Mouse (Mus musculus): ENCODE measurements around the gene Eif4e3. TPM values are rescaled to one million over a fixed set of nuclear protein-coding genes. Genes with fewer than 3 reads are reported as not detected.

Eif4e3 gene
- 15.9 TPM for polyA plus RNA-seq (2014; fragmentation: Illumina TruSeq; extraction: RNeasy Lipid Tissue Mini Kit (QIAGEN cat#74804); ENCODE audit: low read depth, low replicate concordance)

DNA sequence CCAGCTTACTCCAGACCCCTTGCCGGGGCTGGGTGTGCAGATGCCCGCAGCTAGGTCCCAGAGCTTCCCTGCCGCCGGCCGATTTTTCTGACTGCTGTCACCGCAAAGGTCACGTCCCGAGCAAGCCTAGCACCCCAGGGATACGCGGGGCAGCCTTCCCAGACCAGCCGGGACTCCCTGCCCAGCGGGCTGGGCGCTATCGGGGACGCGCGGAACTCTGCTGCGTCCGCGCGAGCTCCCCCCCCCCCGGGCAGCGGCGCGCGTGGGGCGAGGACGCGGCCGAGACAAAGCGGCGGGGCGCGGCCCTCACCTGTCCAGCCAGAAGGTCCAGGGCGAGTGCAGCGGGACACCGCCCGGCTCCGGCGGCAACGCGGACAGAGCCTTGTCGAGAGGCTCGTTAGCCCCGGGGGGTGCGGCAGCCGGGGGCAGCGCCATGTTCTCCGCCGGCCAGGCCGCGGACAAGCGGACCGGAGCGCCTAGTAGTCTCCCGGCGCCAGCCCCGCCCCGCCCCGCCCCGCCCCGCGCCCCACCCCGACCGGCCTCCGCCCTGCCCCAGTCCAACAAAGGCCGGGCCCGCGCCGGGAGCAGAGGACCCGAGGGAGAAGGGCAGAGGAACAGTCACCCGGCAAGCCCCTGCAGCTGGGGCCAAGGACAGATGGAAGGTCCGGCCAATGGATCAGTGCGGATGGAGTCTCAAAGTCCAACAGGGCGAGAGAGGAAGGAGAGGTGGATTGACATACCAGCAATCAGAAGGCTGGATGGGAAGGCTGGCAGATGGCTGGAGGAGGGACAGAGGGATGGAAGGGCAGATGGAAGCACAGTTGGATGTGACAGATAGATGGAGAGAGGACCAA is at the start of gene Eif4e3, which contains the start of gene Gm20696:
Eif4e3 (minus strand) TSS at position 454 of the 854 bp plus-strand sequence.
Gm20696 (minus strand) TSS at position 480 of the 854 bp plus-strand sequence.

DNA sequence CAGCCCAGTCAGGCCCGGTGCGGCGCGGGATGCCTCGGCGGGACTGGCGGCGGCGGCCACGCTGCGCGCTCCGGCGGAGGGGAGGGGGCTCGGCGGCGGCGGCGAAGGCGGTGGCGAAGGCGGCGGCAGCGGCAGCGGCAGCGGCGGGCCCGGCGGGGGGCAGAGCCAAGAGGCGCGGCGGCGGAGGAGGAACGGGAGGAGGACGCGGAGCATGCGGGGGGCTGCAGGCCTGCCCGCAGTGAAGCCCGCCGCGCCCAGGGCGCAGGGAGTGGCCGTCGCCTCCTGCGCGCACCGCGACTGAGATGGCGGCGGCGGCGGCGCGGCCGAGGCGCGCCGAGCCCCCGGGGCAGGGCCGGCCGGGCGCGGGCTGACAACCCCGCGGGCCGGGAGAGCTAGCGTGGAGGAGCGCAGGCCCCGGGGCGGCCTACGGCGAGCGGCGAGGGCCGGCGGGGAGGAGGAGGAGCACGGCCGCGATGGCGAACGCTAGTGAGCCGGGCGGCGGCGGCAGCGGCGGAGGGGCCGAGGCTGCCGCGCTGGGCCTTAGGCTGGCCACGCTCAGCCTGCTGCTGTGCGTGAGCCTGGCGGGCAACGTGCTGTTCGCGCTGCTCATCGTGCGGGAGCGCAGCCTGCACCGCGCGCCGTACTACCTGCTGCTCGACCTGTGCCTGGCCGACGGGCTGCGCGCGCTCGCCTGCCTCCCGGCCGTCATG is 25.8 kb upstream of the Eif4e3 start, which contains the start of gene Gpr27:
Gpr27 (plus strand) TSS at position 474 of the 710 bp plus-strand sequence.

Other genes with a start within 250 kb of the Eif4e3 start
- gene Foxp1, start 144.1 kb downstream of the Eif4e3 start, polyA plus RNA-seq (2014; fragmentation: Illumina TruSeq; extraction: RNeasy Lipid Tissue Mini Kit (QIAGEN cat#74804); ENCODE audit: low read depth, low replicate concordance), result 102 TPM
- 0.32 TPM for gene Gm20696, start within 50 bp of the Eif4e3 start, polyA plus RNA-seq (2014; fragmentation: Illumina TruSeq; extraction: RNeasy Lipid Tissue Mini Kit (QIAGEN cat#74804); ENCODE audit: low read depth, low replicate concordance)
- 4.3 TPM for gene Gpr27, start 25.9 kb upstream of the Eif4e3 start, polyA plus RNA-seq (2014; fragmentation: Illumina TruSeq; extraction: RNeasy Lipid Tissue Mini Kit (QIAGEN cat#74804); ENCODE audit: low read depth, low replicate concordance)
- not detected for gene Prok2, start 59.6 kb upstream of the Eif4e3 start, polyA plus RNA-seq (2014; fragmentation: Illumina TruSeq; extraction: RNeasy Lipid Tissue Mini Kit (QIAGEN cat#74804); ENCODE audit: low read depth, low replicate concordance)

Data from sigmoid colon, adult 10 weeks (tissue).